Mouse (Mus musculus) CH12.LX (cell line): ENCODE measurements at regions not wholly inside any gene's neighbourhood (a gene's known extent, or its start where the extent isn't known, plus 50 kb on each side); places are given as distances from the start of the nearest gene placed in this dataset.

ENCODE experiments used
- DNase-seq: peaks from one replicate; pipeline ENCODE4 v3.0.0-alpha.2; 2013; ENCODE audit errors: extremely low read depth
- H3K27ac ChIP-seq: 2 replicates; pipeline ENCODE4 v1.5.1; 2012; ENCODE audit warnings: low read depth, mild to moderate bottlenecking, control low read depth, moderate library complexity; ENCODE audit not compliant: insufficient read depth
- H3K27me3 ChIP-seq: replicated peaks from 2 replicates; pipeline ENCODE3; 2012; ENCODE audit warnings: inconsistent platforms
- H3K36me3 ChIP-seq, 2 experiments: replicated peaks in 1 of 2; 2 replicates each; pipeline versions ENCODE3 to v1.6.1; 2012; ENCODE audit warnings: inconsistent platforms in 1 of 2, low read length in 1 of 2, mild to moderate bottlenecking in 1 of 2, mixed read lengths in 1 of 2, moderate library complexity in 1 of 2; ENCODE audit not compliant: control insufficient read depth in 1 of 2, insufficient read depth in 1 of 2
- H3K4me1 ChIP-seq, 2 experiments: 2 replicates each; pipeline ENCODE4 v1.6.1; 2012; ENCODE audit warnings: inconsistent platforms in 1 of 2, moderate library complexity in 1 of 2; ENCODE audit not compliant: insufficient read depth in 2 of 2, control insufficient read depth in 1 of 2
- H3K4me2 ChIP-seq: 2 replicates; pipeline ENCODE4 v1.6.1; 2012; ENCODE audit warnings: low read depth, mild to moderate bottlenecking, control low read depth; ENCODE audit not compliant: poor library complexity, insufficient read depth, severe bottlenecking
- H3K4me3 ChIP-seq, 3 experiments: fragments of 150-350 bp in 1 of 3; sonication (generic) in 1 of 3; replicated peaks in 1 of 3; 2 replicates each; pipeline versions ENCODE3 to v1.5.1; 2011 to 2012; ENCODE audit warnings: low read depth in 2 of 3, low read length in 2 of 3, mild to moderate bottlenecking in 2 of 3, moderate library complexity in 2 of 3, control low read depth in 1 of 3, improper control_type of control experiment in 1 of 3, inconsistent platforms in 1 of 3, mixed read lengths in 1 of 3; ENCODE audit not compliant: poor library complexity in 1 of 3
- H3K79me2 ChIP-seq: replicated peaks from 2 replicates; pipeline ENCODE4 v1.6.1; 2012; ENCODE audit warnings: mild to moderate bottlenecking, moderate library complexity; ENCODE audit not compliant: control insufficient read depth, poor library complexity, insufficient read depth, severe bottlenecking; ENCODE audit errors: extremely low read depth
- H3K9ac ChIP-seq: 2 replicates; pipeline ENCODE4 v1.6.1; 2012; ENCODE audit warnings: low read depth, mild to moderate bottlenecking, control low read depth, moderate library complexity; ENCODE audit not compliant: insufficient read depth
- H3K9me3 ChIP-seq: replicated peaks from 2 replicates; pipeline ENCODE3; 2012; ENCODE audit warnings: low read length, inconsistent platforms, mixed read lengths
- CTCF ChIP-seq, 2 experiments: IDR thresholded peaks in 1 of 2; conservative IDR thresholded peaks in 1 of 2; 2 replicates each; pipeline ENCODE4 v1.5.1; 2011 to 2012; ENCODE audit warnings: low read depth in 2 of 2, low read length in 2 of 2, improper control_type of control experiment in 1 of 2, inconsistent platforms in 1 of 2, mild to moderate bottlenecking in 1 of 2, moderate library complexity in 1 of 2
- E2F4 ChIP-seq: IDR thresholded peaks from 2 replicates; pipeline ENCODE4 v1.6.1; 2011; ENCODE audit warnings: low read depth, low read length, improper control_type of control experiment; ENCODE audit not compliant: insufficient replicate concordance
- ELF1 ChIP-seq: IDR thresholded peaks from 2 replicates; pipeline ENCODE4 v1.6.1; 2014; ENCODE audit warnings: low read depth, mild to moderate bottlenecking, inconsistent platforms, low read length, improper control_type of control experiment
- EP300 ChIP-seq: IDR thresholded peaks from 2 replicates; pipeline ENCODE4 v1.6.1; 2011; ENCODE audit warnings: low read length, improper control_type of control experiment
- GABPA ChIP-seq: IDR thresholded peaks from 2 replicates; pipeline ENCODE4 v1.6.1; 2012; ENCODE audit warnings: low read depth, low read length, improper control_type of control experiment, inconsistent platforms; ENCODE audit not compliant: insufficient replicate concordance
- JUND ChIP-seq: conservative IDR thresholded peaks from 2 replicates; pipeline ENCODE4 v1.6.1; 2011; ENCODE audit warnings: low read depth, low read length, improper control_type of control experiment
- MEF2A ChIP-seq: IDR thresholded peaks from 2 replicates; pipeline ENCODE4 v1.6.1; 2014; ENCODE audit warnings: low read depth, mild to moderate bottlenecking, inconsistent platforms, low read length, improper control_type of control experiment, borderline replicate concordance
- MYC ChIP-seq: IDR thresholded peaks from 2 replicates; pipeline ENCODE4 v1.6.1; 2011; ENCODE audit warnings: low read depth, mild to moderate bottlenecking, improper control_type of control experiment, low read length
- NRF1 ChIP-seq: IDR thresholded peaks from 2 replicates; pipeline ENCODE4 v1.6.1; 2014; ENCODE audit warnings: low read depth, mild to moderate bottlenecking, inconsistent platforms, low read length, improper control_type of control experiment, moderate library complexity
- POLR2AphosphoS2 ChIP-seq: IDR thresholded peaks from 2 replicates; pipeline ENCODE4 v1.6.1; 2011; ENCODE audit warnings: low read depth, low read length, improper control_type of control experiment
- RCOR1 ChIP-seq: conservative IDR thresholded peaks from 2 replicates; pipeline ENCODE4 v1.6.1; 2012; ENCODE audit warnings: low read depth, mild to moderate bottlenecking, inconsistent platforms, low read length, improper control_type of control experiment
- SIN3A ChIP-seq: IDR thresholded peaks from 2 replicates; pipeline ENCODE4 v1.6.1; 2012; ENCODE audit warnings: low read length, improper control_type of control experiment, inconsistent platforms
- SMC3 ChIP-seq: IDR thresholded peaks from 2 replicates; pipeline ENCODE4 v1.6.1; 2011; ENCODE audit warnings: low read depth, low read length, improper control_type of control experiment
- TCF12 ChIP-seq: IDR thresholded peaks from 2 replicates; pipeline ENCODE4 v1.6.1; 2014; ENCODE audit warnings: low read depth, mild to moderate bottlenecking, inconsistent platforms, low read length, improper control_type of control experiment
- USF2 ChIP-seq: conservative IDR thresholded peaks from 2 replicates; pipeline ENCODE4 v1.6.1; 2011; ENCODE audit warnings: low read depth, low read length, improper control_type of control experiment
- ZC3H11A ChIP-seq: IDR thresholded peaks from 2 replicates; pipeline ENCODE4 v1.6.1; 2012; ENCODE audit warnings: low read depth, mild to moderate bottlenecking, inconsistent platforms, low read length, improper control_type of control experiment
- ZMIZ1 ChIP-seq: IDR thresholded peaks from 2 replicates; pipeline ENCODE4 v1.6.1; 2012; ENCODE audit warnings: low read depth, mild to moderate bottlenecking, inconsistent platforms, low read length, improper control_type of control experiment
- ZNF384 ChIP-seq: IDR thresholded peaks from 2 replicates; pipeline ENCODE4 v1.6.1; 2012; ENCODE audit warnings: low read depth, low read length, improper control_type of control experiment, inconsistent platforms
- dilution Hi-C: fragments of 300-500 bp; cut with MboI; formaldehyde crosslinking; loops from 2 replicates; pipeline ENCODE4 v1.14.3; 2020; ENCODE audit warnings: low sequenced_read_pairs; ENCODE audit not compliant: extremely low pct_unique_long_range_greater_than_20kb, extremely low pct_ligation_motif_present
- in situ Hi-C: fragments of 300-500 bp; cut with MboI; formaldehyde crosslinking; loops from 3 replicates; pipeline ENCODE4 v1.14.3; 2019; ENCODE audit warnings: low sequenced_read_pairs, low pct_ligation_motif_present, low pct_unique_long_range_greater_than_20kb, mixed read lengths

DNA sequence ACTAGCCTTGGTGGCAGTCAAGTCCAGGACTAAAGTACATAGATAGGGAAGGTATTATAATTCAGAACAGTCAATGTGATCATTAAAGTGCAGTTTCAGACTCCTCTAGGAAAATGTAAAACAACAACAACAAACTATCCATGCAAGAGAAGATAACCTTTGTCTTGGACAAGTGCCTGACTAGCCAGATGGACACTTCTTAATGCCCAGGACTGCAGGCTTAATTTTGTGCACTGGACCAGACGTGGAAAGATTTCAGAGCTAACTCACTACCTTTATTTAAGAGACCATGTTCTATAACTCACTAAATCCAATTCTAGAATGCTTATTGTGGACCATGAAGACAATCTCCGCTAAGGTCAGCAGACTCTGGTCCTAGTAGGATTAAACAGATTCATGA, 215.6 kb upstream of the Stxbp5 start:
- no peaks in the 10 kb centered on the region for H3K79me2 ChIP-seq
- H3K9me3 ChIP-seq = no peaks in the 10 kb centered on the region
- H3K4me1 ChIP-seq = no peaks in the 10 kb centered on the region
- dilution Hi-C loops = no loop called here
- H3K36me3 ChIP-seq = no peaks in the 10 kb centered on the region
- no peak overlapping the region for H3K9ac ChIP-seq
- no peaks in the 10 kb centered on the region for H3K27me3 ChIP-seq
- no peak overlapping the region for H3K4me3 ChIP-seq
- in situ Hi-C loops = no loop called here
- no peak overlapping the region for H3K27ac ChIP-seq
- H3K4me2 ChIP-seq = no peak overlapping the region
- no peak for DNase-seq
- TF ChIP-seq SMC3 (no peak), EP300 (no peak), USF2 (no peak), TCF12 (no peak), E2F4 (no peak), ZMIZ1 (no peak), SIN3A (no peak), MYC (no peak), ZNF384 (no peak), JUND (no peak), ELF1 (no peak), MEF2A (no peak), GABPA (no peak), NRF1 (no peak)

DNA sequence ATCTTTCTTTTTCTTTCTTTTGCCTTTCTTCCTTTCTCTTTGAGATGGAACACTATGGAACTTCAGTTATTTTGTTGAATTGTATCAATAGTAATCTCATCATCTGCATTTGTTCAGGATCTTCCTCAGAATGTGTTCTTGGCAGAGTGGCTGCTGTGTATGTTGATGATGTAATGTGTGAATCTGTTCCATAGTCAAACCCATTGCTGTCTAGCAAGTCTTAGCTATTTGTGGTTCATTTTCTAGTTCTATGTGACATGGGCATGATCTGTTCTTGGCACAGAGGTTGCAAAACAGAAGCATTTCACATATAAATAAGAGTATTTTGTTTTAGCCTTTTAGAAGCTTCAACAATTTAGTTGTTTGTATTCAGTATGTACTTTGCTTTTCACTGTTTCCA, 212.4 kb upstream of the Stxbp5 start:
- Histone ChIP-seq H3K27ac (no peak overlapping the region), H3K79me2 (no peaks in the 10 kb centered on the region), H3K4me1 (no peaks in the 10 kb centered on the region; a peak in 1 of 4 replicates), H3K36me3 (no peaks in the 10 kb centered on the region), H3K4me3 (no peak overlapping the region), H3K9ac (no peak overlapping the region), H3K4me2 (no peak overlapping the region), H3K9me3 (no peaks in the 10 kb centered on the region), H3K27me3 (no peaks in the 10 kb centered on the region)
- DNase-seq = no peak
- in situ Hi-C loops = no loop called here
- dilution Hi-C loops = no loop called here
- TF ChIP-seq USF2 = no peak
- TF ChIP-seq CTCF (conservative IDR thresholded peaks at IDR 0.05 in 1 of 2, IDR thresholded peaks at IDR 0.05 in 1 of 2; ENCODE audit: low read depth in 2 of 2, low read length in 2 of 2) = no peak
- no peak for TF ChIP-seq POLR2AphosphoS2
- no peak for TF ChIP-seq RCOR1
- TF ChIP-seq ZC3H11A = no peak
- TF ChIP-seq EP300 = no peak
